Mouse (Mus musculus): Measurements from ENCODE around the gene Tppp3.

- TF ChIP-seq CTCF (IDR thresholded peaks at IDR 0.05; ENCODE audit: control insufficient read depth, insufficient read depth, insufficient replicate concordance, low read depth, low read length) (peak; percentile 35; the same call in 1 of the 2 replicates), POLR2A (IDR thresholded peaks at IDR 0.05; ENCODE audit: control insufficient read depth, low read depth, low read length) (peak; percentile 72)
Measured at GRCm38 (mm10) chr8:105496439-105497180, 25.3 kb upstream of the Tppp3 start, which contains the start of gene Zdhhc1.

All from testis, adult 2 months (tissue).